Mouse (Mus musculus) embryo, embryonic 9.5 days (tissue): ENCODE data around the gene Gm39115.

Source experiments
- DNase-seq: peaks from one replicate; pipeline ENCODE4 v3.0.0-alpha.2; 2017; ENCODE audit errors: extremely low spot score

The Gm39115 gene

DNA sequence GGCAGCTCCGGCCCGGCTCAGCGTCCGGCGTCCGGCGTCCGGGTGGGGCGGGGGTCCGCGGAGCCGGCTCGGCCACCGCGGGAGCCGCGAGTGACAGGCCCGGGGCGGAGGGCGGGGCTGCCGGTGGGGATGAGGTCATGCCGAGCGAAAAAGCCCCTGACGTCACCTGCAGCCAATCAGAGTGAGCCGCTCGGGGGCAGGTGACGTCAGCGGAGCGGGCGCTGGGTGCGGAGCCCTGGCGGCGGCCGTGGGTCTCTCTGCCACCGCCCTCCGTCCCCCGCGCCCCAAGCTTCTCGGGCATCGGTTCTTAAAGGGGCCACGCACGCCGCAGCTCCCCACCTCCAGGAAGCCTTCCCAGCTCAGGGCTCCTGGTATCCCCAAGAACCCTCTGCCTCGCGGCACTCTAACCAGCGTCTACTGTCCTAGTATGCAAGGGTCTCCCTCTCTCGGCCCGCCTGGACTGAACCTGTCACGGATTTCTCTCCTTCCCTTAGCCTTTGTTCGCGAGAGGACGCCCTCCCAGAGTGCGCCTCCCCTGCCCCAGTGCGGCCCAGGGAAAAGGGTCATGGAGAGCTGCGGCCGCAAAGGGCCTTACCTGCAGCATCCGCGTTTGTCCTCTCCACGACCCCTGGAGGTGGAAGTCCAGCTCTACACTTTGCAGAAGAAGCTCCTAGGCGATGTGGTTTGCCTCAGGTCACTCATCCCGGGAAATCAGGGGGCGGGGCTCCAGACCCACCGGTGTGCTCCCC is 40.5 kb downstream of the Gm39115 start, which contains the start of gene Dusp8:
Dusp8 (minus strand) TSS at position 661 of the 749 bp plus-strand sequence.
- DNase-seq = peak; percentile 89

DNA sequence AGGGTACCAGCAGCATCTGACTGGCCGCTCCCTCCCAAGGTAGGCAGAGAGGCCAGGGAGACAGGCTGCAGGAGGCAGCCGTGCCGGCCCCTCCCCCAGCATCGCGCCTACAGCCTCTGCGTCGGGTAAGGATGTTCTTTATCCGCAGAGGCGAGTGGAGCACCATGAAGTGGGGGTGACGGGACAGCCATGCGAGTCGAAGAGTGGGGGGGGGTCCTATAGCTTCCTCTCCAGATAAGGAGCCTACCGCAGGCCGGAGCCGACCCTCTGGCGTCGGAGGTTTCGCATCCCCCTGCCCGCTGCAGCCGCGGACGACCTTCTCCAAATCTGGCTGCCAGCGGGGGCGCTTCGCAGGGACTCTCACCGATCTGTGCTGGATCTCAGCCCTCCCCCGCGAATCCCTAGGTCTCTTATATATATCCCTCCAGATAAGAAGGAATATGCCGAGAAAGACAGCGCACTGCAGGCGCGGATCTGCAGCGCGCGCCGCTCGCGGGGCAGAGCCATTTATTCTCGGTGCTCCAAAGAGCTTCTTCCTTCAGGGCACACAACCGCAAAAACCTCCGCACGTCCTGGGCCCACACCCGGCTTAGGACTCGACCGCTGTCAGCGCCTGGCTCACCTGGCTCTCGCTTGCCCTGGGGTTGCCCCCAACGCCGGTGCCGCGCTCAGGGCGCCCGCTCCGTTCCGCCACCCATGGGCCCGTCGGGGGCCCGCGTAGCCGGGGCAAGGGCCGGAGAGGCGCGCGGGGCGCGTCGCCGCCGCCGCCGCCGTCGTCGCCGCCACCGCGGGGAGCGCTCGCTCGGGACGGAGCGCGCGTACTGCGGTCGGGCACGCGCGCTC is 41.3 kb downstream of the Gm39115 start:
- DNase-seq = peak; percentile 35

DNA sequence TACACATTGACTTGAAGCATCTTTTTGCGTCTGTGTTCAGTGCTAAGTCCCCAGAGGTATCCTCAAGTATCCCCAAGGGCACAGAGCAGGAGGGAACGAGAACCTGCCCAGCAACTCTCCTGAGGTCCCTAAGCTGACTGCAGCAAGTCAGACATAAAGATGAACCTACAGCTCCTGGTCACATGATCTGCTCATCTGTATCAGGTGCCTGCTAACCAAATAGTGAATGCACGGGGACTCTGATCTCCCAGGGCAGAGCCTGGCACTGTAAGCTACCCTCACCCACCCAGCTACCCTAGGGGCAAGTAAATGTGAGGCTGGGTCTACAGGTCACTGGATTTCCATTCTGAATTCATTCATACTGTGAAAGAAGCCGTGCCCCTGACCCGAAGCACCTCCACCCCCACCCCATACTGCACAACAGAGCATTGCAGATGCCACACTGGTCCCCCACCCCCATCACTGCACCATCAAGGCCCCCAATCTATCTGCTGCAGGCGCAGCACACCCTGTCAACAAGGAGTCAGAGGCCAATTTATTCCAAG is 42.1 kb downstream of the Gm39115 start:
- no peak for DNase-seq

DNA sequence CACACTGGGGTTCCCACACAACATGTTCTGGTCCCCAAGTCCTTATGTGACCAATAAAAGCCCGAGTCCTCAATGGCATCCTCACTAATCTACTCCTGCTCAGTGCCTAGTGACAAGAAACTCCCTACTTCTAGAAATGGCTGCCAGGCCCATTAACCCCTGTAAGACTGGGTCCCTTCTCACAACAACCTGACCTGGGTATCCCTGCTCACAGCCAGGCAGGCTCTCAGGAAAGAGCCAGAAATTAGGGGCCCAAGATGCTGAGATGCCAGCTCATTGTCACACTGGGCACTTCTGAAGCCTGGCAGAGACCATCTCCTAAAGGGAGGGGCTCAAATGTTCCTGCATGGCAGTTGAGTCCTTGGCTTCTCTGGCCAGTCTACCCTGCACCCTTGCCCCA is 42.8 kb downstream of the Gm39115 start:
- no peak for DNase-seq

DNA sequence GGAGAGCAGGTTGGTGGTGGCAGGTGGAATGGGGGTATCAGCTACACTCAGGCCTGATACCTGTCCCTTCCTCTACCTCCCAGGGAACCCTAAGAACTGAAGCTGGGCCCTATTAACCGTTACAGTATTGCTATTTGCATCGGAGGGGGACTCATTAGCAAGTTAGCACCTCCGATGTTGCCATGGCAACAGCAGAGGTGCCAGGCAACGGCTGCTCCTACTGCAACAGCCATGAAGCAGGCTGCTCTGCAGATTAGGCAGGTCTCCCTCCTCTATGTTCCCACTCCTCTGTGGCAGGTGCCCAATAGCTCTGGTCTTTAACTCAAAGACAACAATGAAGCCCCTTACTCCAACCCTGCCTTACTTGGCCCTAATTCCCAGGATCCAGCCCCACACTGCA is 44.0 kb downstream of the Gm39115 start:
- DNase-seq = no peak

DNA sequence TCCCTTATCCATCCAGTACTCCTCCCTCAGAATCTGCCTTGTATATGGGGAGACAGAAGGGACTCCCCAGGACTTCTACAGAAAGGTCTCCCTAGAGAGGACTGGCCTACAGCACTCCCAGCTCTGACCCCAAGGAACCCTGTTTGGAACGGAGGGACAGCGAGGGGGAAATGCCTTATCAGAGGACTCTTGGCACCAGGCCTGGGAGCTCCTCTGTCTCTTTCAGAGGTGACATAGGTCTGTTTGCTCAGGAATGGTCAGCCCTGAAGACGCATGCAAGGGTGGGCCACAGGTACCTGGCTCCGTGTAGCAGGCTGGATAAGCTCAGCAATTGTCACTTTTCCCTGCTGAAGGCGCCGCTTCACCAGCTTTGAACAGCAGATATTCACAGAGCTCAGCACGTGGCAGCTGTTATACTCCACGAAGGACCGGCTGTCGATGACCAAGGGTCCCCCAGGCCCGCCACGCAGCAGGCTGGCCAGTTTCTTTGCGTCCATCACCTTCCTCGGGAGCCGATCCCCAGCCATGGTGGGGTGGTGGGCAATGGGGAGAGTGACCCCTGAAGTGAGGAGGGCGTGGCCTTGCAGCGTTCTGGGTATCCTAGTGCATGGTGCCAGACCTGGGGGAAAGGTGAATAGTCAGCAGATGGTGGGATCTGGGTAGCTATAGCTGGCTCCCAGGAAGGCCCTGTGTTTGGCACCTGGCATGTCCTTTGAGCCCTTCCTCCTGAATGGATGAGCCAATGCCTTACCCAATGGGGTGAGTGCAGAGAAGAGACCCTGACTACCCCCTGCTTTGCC is 46.0 kb downstream of the Gm39115 start:
- no peak for DNase-seq

DNA sequence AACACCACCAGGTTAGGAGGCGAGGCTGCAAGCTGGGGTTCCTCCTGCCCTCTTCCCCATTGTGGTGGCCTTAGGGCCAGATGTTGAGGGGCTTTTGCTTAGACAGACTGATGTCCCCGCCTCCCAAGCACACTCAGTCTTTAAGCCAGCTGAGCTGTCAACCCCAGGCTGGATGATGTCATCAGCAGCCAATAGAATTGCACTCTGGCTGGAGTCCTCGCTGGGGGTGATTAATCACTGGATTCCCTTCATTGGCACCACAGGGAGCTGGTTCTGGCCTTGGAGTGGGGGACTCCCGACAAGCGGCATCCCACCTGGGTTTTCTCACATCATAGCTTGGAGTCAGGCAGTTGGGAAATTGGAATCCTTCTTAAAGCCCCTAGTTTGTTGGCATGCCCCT is 46.9 kb downstream of the Gm39115 start:
- DNase-seq = peak; percentile 64

DNA sequence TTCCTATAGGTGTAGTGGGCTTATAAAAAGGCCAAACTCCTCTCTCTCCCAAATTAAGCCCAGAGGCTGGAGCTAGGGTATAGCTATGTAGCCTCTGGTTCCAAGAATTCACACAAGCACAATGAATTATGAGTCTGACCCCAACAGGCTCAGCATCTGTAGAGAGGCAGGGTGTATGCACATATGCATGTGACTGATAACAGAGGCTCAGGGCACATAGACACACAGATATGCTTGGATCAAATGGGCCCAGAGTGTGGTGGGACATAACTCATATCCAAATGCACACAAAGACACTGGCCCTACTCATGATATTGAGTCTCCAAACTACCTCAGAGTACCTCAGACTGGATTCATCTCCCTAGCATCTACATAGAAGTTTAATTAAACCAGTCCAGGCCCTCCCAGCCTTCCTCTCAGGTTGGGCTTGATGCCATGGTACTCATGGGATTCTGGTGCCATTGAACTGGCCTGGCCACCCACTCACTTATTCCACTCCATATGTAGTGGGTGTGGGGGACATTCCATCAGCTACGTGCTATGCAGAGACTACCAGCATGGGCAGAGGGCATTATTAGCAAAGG is 48.7 kb downstream of the Gm39115 start:
- DNase-seq = no peak

DNA sequence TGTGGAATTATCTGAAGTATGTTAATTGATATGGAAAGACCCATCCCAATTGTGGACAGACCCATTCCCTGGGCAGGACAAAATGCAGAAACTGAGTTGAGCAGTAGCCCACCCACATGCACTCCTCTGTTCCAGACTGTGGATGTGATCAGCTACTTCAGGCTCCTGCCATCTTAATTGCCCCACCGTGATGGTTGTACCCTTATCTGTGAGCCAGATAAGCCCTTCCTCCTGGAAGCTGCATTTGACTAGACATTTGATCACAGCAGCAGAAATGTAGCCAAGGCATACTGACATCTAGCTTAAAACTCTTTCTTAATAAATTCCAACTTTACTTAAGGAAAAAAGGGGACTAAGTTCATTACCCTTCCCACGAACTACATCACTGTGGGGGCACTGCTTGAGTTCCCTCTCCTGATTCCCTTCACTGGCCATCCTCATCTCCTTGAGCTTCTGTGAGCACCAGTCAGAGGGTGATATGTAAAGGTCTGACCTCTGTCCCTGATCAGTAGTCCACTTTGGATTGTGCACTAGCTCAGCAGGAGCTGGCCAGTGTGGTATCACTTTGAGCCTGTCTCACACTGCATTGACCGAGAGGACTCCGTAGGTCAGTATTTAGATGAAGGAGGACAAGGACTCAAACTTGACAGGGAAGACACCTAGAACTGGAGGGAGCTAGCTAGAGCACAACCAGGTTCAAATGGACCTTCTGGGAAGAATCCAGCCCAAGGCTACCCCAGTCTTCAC is 49.5 kb downstream of the Gm39115 start:
- DNase-seq = no peak
